Mouse (Mus musculus) retina, postnatal 7 days (tissue): ENCODE results near the gene Gm17542.
"Not testable (repeated sequence)": the region's sequence is repeated elsewhere in the genome, so short reads cannot be mapped to it uniquely, and the experiment has no call there.

Experiments used
- DNase-seq: peaks from one replicate; pipeline ENCODE4 v3.0.0-alpha.2; 2012; ENCODE audit warnings: low read depth, low spot score

The Gm17542 gene

DNA sequence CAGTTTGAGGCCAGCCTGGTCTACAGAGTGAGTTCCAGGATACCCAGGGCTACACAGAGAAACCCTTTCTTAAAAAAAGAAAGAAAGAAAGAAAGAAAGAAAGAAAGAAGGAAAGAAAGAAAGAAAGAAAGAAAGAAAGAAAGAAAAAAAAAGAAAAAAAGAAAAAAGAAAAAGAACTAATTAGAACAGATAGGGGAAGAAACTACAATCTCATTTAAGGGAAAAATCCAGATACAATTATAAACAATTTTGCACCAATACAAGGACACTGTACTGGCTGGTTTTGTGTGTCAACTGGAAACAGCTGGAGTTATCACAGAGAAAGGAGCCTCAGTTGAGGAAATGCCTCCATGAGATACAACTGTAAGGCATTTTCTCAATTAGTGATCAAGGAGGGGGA is at the start of gene Gm17542:
Gene Gm17542 (minus strand): TSS at position 101 of the 400 bp plus-strand sequence.
- not testable (repeated sequence) for DNase-seq

DNA sequence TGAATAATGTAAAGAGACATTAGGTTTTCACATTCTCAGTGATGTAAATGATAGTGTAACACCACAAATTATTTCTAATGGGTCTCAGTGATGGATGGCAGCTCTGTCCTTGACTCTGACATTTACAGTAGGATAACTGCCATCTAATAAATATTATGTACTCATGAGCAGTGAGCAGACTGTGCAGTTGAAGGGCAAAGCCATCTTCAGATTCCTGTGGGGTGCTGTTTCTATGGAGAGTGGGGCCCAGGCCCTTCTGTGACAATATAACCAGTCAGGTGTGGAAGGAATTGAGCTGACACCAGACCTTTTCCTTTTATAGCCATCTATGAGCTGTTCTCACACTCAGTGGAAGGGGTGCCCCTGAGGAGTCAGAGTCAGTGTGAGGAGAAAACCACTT is 21.8 kb upstream of the Gm17542 start:
- no peak for DNase-seq

- no peak for DNase-seq
Observed at GRCm38 (mm10) chr10:58738152-58738551, 20.1 kb upstream of the Gm17542 start.

DNA sequence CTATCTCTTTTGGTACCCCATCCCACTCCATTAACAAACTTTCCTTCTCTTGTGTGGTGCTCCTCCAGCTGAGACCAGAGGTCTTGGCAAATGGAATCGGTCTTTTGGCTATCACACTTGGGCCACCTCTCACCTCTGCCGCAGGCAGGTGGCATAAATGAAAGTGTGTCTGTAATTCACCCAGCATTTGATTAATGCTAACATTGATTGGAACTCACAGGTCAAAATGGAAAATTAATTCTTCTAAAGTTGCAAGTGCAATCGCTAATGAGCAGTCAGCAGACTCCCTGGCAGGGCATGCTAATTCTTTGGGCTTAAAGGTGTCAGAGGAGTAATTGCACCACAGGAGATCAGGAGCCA is 3.2 kb downstream of the Gm17542 start:
- no peak for DNase-seq

- DNase-seq: no peak
Observed at GRCm38 (mm10) chr10:58713855-58714788, 3.9 kb downstream of the Gm17542 start.

DNA sequence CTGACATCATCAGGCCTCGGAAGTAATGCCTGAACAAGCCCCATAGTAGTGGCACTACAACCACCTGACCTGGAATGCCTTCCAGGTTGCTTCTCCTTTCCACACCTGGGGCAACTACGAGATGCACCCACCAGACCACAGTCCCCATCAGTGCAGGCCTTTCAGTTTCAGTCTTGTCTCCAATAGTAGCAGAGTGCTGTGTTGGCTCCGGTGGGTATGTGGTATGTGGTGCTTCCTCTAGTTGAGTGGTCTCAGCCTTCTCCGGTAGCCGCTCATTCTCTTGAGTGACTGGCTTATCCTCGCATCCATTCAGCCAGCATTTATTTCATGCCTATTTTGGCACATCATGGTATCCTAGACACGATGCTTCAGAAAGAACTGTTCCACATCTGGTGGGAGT is 4.8 kb downstream of the Gm17542 start:
- no peak for DNase-seq

DNA sequence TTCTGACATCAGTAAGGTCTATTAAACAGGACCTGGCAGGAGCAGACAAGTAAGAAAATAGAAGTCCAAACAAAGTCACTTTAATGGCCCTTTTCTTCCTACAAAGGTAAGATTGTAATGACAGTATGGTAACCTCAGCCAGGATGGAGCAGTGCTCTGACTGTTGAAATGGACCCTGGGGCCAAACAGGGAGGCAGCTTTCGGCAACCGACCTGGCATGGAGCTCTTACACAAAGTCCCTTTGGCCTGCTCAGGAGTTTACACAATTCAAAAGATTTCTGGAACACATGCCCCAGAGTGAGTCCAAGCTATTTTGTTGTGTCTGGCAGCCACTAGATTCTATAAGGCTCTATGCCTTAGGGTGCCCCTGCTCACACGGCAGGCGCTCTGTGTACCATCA is 9.0 kb downstream of the Gm17542 start:
- DNase-seq: no peak

- no peak for DNase-seq
Observed at GRCm38 (mm10) chr10:58700578-58700977, 17.4 kb downstream of the Gm17542 start.

DNA sequence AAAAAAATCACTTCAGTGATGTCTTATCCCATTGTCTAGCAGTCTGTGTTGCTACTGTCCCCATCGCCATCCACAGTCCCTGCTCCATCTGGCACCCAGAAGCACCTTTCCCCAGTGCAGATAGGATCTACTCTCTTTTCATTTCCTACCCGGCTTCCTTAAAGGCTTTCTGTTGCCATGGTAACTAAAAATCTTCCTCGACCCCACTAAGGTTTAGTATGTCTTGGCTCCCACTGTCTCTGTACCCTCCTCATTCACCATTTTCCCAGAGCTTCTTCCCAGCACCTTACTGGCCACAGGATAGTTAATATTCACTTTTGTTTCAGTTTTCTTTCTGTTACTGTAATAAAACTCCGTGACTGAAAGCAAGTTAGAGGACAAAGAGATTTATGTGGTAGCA is 17.9 kb downstream of the Gm17542 start:
- DNase-seq: no peak

DNA sequence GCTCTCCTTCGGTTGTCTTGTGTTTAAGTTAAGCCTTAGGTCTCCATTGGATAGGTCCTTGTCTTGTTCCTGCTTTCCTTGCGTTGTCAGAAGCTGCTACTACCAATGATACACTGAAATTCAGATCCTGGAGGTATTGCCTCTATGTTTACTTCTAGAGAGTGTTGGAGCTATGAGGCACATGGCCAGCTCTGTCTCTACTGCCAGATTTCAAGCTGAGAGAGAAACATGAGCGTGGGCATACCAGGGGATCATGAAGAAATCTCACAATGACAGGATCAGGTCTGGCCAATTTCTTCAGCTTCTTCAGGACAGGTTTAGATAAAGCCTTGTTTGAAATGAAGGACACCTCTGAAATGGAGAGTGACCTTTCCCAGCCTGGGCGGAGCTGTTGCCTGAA is 19.1 kb downstream of the Gm17542 start:
- DNase-seq: no peak

DNA sequence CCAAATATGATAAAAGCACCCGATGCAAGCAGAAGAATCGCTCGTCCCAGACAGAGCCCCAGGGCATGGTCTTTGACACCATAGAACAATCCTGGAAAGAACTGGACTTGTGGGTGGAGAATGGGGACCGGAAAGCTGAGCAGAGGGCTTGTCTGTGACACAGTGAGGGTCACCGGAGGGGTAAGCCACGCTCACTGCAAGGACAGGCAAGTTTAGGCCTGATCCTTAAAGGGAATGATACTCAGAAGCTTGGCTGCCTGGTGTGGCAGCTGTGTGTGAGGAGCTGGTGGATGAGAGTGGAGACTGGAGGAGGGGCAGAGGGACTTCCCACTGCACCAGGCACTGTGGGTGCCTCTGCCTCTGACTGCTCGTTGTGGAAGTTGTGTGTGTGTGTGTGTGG is 27.0 kb downstream of the Gm17542 start:
- no peak for DNase-seq

GRCm38 (mm10) chr10:58679298-58679697 is 38.7 kb downstream of the Gm17542 start:
- no peak for DNase-seq

DNA sequence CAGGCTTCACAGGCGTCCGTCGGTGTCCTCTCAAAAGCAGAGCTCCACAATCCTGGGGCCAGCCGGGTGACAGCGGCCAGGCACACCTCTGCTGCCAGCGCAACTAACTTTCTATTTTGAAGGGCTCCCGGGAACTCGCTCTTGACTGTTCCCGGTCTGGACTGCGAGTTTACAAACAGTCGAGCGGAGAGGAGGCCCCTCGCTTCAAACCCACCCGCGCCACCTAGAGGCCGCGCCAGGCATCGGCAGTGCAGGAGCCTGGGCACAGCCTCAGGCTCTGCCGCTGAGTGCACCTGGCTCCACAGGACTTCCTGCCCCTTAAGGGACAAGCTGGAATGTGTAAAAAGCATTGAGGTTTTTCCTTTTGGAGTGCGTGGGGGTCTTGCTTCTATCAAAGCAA is 42.5 kb downstream of the Gm17542 start, which contains the start of gene Edar:
Gene Edar (minus strand): TSS at position 122 of the 400 bp plus-strand sequence.
- DNase-seq: peak; percentile 42

DNA sequence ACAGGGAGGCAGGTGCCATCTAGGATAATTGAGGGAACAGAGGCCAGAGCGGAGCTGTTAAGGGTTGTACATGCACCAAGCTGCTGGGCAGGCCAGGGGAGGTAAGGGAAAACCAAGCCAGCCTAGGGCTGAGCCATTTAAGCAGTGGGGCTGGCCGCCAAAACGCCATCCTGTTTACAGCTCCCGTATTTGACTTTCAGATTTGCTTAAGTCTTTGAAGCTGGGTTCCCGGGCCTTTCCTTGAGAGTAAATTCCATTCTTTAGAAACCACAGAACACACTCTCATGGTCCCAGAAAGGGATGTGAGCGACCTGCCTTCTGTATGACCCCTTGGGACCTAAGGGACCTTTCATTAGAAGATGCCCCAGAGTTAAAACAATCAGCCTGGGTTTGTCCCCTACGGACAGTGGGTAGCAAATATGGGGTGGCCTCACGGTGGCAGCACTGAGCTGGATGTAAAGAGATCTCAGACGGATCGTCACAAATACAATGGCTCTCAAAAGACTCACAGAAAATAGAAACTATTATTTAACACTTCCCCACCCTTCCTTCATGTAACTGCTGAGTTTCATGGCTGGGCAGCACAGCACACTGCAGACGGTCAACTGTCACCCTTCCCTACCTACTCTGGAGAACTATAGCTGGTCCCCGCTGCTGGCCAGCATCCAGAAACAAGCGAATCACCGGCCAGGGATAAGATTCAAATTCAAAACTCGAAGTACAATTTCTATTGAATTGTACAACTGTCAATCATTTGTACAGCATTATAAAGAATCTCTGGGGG is 44.5 kb downstream of the Gm17542 start:
- peak; percentile 37 for DNase-seq

- no peak for DNase-seq
Observed at GRCm38 (mm10) chr10:58672557-58673277, 45.3 kb downstream of the Gm17542 start.

DNA sequence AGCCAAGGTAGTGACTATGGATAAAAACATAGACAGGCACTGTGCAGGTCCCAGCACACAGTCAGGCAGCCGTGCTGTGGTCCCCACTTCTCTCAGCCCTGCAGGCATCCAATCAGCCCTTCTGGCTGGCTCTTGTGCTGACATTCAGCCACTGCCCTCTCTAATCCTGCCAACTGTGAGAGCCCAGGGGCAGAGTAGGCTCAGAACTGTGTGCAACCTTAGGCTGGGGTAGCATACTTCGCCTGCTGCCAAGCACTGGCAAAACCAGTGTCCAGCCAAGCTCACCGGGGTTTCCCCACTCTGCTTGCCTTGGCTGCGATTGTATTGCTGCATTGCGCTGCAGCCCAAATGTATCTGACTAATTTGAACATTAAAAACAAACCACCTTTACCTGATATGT is 54.1 kb downstream of the Gm17542 start:
- DNase-seq: no peak
